Mouse (Mus musculus): ENCODE results near the gene Plxnb2.

DNA sequence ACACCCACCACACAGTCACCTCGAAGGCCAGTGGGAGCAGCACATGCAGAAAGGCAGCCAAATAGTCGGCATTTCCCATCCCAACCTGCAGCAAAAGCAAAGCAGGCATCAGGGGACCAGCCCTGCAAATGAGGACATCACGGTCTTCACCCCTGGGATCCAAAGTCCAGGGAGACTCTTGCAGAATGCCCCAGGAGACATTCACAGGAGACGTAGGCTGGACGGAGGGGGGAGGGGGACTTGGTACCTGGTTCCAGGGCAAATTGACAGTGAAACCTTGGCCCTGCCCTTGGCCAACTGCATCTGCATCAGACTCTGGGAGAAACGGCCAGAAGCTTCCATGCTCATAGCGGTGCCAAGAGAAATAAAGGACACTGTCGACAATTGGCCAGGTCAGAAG lies 54.0 kb downstream of the Plxnb2 start:
- TF ChIP-seq CTCF (IDR thresholded peaks at IDR 0.05; ENCODE audit: control insufficient read depth, insufficient read depth, low read length) (no peak), POLR2A (IDR thresholded peaks at IDR 0.05; ENCODE audit: borderline replicate concordance, control insufficient read depth, low read depth, low read length) (no peak)
